Mouse (Mus musculus) hindlimb bud, embryonic 11.5 days (tissue): ENCODE data around the gene Acaa1b.

Source experiments
- DNase-seq: peaks from one replicate; pipeline ENCODE4 v3.0.0-alpha.2; 2012; ENCODE audit warnings: low read depth, low spot score; ENCODE audit errors: extremely low spot score

Acaa1b gene

GRCm38 (mm10) chr9:119144696-119145095 is 12.2 kb downstream of the Acaa1b start:
- no peak for DNase-seq

GRCm38 (mm10) chr9:119143372-119143771 is 13.5 kb downstream of the Acaa1b start:
- DNase-seq, result no peak

GRCm38 (mm10) chr9:119142066-119142465 is 14.8 kb downstream of the Acaa1b start:
- DNase-seq, result no peak

- DNase-seq, result no peak
Observed at GRCm38 (mm10) chr9:119138836-119139235, 18.1 kb downstream of the Acaa1b start.

- no peak for DNase-seq
Observed at GRCm38 (mm10) chr9:119130692-119131091, 26.2 kb downstream of the Acaa1b start.

- no peak for DNase-seq
Observed at GRCm38 (mm10) chr9:119128436-119129181, 28.3 kb downstream of the Acaa1b start.

GRCm38 (mm10) chr9:119122596-119123369 is 34.1 kb downstream of the Acaa1b start:
- no peak for DNase-seq

- DNase-seq, result no peak
Observed at GRCm38 (mm10) chr9:119120168-119120560, 36.7 kb downstream of the Acaa1b start.

- DNase-seq, result no peak
Observed at GRCm38 (mm10) chr9:119119409-119120167, 37.3 kb downstream of the Acaa1b start.

- no peak for DNase-seq
Observed at GRCm38 (mm10) chr9:119114911-119115310, 42.0 kb downstream of the Acaa1b start.

- DNase-seq, result no peak
Observed at GRCm38 (mm10) chr9:119110640-119111039, 46.3 kb downstream of the Acaa1b start.

GRCm38 (mm10) chr9:119109685-119110353 is 47.1 kb downstream of the Acaa1b start:
- DNase-seq, result no peak

- no peak for DNase-seq
Observed at GRCm38 (mm10) chr9:119107566-119107965, 49.3 kb downstream of the Acaa1b start.

- no peak for DNase-seq
Observed at GRCm38 (mm10) chr9:119102783-119103113, 54.1 kb downstream of the Acaa1b start.

- peak; percentile 91 for DNase-seq
Observed at GRCm38 (mm10) chr9:119101992-119102782, 54.7 kb downstream of the Acaa1b start, which contains the start of gene Dlec1. Dlec1 (plus strand) TSS chr9:119102478.

- no peak for DNase-seq
Observed at GRCm38 (mm10) chr9:119100177-119100898, 56.6 kb downstream of the Acaa1b start.
